Mouse (Mus musculus) urinary bladder, postnatal 36 days (tissue): ENCODE results near the gene Sclt1.
A peak's percentile ranks its signal among the peaks of the same experiment; 100 is the strongest.

ENCODE experiments used
- DNase-seq, 2 experiments: peaks; one replicate each; pipeline ENCODE4 v3.0.0; 2022; ENCODE audit warnings: low spot score in 2 of 2, mixed read lengths in 1 of 2

Sclt1 gene

GRCm38 (mm10) chr3:41606330-41606664 is 136.0 kb downstream of the Sclt1 start:
- no peak for DNase-seq

GRCm38 (mm10) chr3:41605601-41606329 is 136.5 kb downstream of the Sclt1 start:
- no peak for DNase-seq

- no peak for DNase-seq
Observed at GRCm38 (mm10) chr3:41604629-41605321, 137.5 kb downstream of the Sclt1 start.

- no peak for DNase-seq
Observed at GRCm38 (mm10) chr3:41603470-41604019, 138.8 kb downstream of the Sclt1 start.

- no peak for DNase-seq
Observed at GRCm38 (mm10) chr3:41602933-41603332, 139.4 kb downstream of the Sclt1 start.

- DNase-seq, result no peak
Observed at GRCm38 (mm10) chr3:41601226-41602020, 140.9 kb downstream of the Sclt1 start.

- peak; percentile 36 to 49 for DNase-seq
Observed at GRCm38 (mm10) chr3:41599806-41600589, 142.3 kb downstream of the Sclt1 start.

GRCm38 (mm10) chr3:41599226-41599625 is 143.1 kb downstream of the Sclt1 start:
- DNase-seq, result no peak

- DNase-seq, result no peak
Observed at GRCm38 (mm10) chr3:41598412-41598811, 143.9 kb downstream of the Sclt1 start.

GRCm38 (mm10) chr3:41597036-41597435 is 145.3 kb downstream of the Sclt1 start:
- DNase-seq, result no peak

- DNase-seq, result no peak
Observed at GRCm38 (mm10) chr3:41595010-41595409, 147.3 kb downstream of the Sclt1 start.

- DNase-seq, result no peak
Observed at GRCm38 (mm10) chr3:41594097-41594879, 148.0 kb downstream of the Sclt1 start.

- no peak for DNase-seq
Observed at GRCm38 (mm10) chr3:41592805-41593204, 149.5 kb downstream of the Sclt1 start.

GRCm38 (mm10) chr3:41591651-41592170 is 150.6 kb downstream of the Sclt1 start:
- DNase-seq, result no peak

- no peak for DNase-seq
Observed at GRCm38 (mm10) chr3:41590695-41591559, 151.4 kb downstream of the Sclt1 start.

GRCm38 (mm10) chr3:41589988-41590387 is 152.3 kb downstream of the Sclt1 start:
- no peak for DNase-seq

- no peak for DNase-seq
Observed at GRCm38 (mm10) chr3:41589246-41589914, 152.9 kb downstream of the Sclt1 start.

GRCm38 (mm10) chr3:41588495-41588894 is 153.8 kb downstream of the Sclt1 start:
- DNase-seq, result no peak

- DNase-seq, result peak in 1 of 2 experiments; percentile 36
Observed at GRCm38 (mm10) chr3:41587588-41587987, 154.7 kb downstream of the Sclt1 start.
